Mouse (Mus musculus) layer of hippocampus, adult 9-10 months (tissue): ENCODE data around the gene Epb41l4b.

Source experiments
- DNase-seq: peaks from one replicate; pipeline ENCODE4 v3.0.0; 2022; ENCODE audit warnings: low spot score

The Epb41l4b gene

DNA sequence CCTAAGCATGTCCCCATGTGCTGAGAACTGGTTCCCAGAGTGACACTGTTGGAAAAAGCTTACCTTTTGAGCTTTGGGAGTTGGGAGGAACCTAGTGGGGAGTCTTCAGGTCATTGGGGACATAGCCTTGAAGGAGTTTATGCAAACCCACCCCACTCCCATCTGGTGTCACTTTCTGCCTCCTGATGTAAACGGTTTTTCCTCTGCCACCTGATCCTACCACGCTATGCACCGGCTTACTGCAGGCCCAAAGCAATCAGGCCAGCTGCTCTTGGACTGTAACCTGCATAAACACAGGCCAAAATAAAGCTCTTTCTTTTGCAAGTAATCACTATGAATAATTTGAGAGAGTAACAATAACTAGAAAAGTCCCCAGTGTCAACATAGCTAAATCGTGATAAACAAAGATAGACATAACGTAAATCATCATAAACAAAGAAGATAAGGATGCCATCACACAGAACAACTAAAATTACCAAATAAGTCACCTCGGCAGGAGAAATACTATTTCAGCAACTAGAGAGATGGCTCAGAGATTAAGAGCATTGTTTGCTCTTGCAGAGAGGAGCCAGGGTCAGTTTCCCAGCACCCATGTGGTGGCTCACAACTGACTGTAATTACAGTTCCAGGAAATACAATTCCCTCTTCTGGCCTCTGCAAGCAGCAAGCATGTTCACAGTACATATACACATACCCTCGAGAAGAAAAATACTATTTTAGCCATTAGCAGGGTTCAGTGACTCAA lies 29.6 kb downstream of the Epb41l4b start:
- DNase-seq, result no peak

DNA sequence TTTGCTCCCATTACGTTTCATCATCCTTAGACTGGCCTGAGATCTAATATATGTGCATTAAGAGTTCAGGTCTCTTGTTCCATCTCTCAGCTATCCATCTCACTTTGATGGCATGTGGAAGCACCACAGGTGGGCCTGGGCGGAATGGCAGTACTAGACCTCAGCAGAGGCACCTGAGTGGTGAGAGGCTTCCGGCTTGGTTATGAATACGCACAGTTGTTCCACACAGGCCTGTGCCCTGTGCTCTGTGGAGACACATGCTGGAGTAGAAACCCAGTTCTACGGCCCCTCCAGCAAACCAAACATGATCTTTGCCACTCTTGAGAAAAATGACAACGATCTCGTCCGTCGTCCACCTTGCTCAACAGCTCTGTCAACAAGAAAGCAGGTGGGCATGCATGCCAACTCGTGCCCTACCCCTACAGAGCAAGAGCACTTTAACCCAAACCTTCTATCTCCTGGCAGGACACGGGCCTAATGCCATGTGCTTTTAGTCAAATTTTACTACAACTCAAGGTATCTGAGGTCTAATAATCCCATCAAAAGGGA lies 31.2 kb downstream of the Epb41l4b start:
- DNase-seq, result no peak

DNA sequence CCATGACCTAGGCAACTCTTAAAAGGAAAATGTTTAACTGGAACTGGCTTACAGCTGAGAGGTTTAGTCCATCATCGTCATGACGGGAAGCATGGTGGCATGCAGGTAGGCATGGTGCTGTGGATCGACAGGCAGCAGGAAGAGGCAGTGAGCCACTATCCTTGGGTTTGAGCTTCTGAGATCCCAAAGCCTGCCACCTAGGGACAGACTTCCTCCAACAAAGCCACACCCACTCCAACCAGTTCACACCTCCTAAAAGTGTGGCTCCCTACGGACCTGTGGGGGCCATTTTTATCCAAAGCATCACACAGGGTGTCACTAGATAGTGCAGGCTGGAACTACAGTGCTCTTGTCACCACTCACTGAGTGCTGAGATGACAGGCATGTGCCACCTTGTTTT lies 31.8 kb downstream of the Epb41l4b start:
- DNase-seq, result no peak

DNA sequence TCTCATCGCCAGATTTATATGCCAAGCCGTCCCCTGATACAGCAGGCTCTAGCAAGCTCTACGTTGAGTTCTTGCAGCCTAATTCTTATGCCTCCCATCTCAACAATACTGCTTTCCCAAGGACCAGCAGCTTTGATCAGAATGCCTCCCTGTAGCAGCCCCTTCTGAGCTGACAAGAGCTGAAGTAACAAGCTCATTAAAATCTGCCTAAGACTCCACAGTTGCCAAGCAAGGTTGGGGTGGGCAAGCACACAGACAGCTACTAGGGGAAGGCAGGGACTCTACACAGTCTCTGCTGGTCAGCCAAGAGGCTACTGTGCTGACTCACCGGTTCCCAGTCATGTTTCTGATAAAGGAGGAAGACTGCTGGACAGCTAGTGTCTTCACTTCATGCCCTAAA lies 33.7 kb downstream of the Epb41l4b start:
- no peak for DNase-seq

DNA sequence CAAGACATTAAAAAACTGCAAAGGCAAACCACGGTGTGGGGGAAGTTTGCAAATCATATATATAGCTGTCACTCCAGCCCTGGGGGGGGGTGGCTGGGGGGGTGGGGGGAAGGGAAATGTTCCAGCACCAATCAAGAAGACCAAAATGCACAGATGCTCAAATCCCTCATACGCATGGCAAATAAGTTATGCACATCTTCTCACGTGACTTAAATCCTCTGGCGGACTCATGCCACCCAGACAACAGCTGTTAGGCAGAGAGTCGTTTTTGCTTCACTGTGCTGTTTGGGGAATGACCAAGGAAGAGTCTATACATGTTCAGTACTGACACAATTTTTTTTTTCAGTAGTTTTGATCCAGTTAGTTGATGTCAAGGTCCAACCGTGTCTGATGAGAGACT lies 37.9 kb downstream of the Epb41l4b start:
- no peak for DNase-seq

DNA sequence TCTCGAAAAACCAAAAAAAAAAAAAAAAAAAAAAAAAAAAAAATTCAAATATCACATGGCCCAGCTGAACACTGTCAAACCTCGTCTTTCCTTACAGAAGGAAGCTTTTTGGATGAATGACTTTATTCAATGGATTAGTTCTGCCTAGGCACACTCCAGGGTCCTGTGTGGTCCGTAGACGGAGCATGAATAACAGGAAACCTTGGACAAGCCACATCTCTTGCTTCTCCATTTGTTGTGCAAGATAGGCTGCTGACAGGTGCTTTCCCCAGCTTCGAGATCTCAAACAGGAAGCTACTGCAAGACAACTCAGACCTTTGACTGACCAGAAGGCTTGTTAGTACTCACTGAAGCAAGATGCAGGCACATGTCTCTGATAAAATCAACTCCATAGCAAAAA lies 39.4 kb downstream of the Epb41l4b start:
- DNase-seq, result no peak

DNA sequence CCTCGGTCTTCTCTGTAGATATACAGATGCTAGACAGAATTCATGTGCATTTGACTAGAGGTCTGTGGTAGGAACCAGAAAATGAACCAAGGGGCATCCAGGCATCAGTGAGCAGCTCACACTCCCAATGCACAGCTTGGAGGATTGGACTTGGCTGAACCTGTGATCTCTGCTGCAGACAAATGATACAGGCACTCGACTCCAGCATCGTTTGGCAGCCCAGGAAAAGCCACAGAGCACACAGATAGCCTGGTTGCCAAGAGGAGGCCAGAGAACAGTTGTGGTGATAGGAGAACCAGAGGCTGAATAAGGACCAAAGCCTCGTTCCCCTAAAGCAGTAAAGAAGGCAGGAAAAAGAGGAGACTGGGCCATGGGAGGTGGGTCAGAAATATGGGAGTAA lies 42.1 kb downstream of the Epb41l4b start:
- no peak for DNase-seq

DNA sequence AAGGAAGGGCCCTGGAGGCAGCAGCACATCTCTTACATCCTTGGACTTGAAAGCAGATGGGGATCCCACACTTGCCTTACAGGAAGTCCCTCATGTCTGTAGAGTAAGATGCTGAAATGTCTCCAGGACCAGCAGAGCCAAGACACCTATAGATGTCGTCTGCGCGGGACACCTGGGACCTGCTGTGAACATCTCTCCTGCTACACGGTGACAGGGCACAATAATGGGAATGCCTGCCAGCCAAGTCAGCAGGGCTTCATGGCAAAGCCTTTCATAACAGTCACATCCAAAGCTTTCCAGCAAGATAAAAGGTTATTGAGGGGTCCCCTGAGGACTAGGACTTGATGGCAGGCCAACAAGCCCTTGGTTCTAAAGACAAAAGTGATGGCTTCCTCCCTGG lies 45.8 kb downstream of the Epb41l4b start:
- no peak for DNase-seq

DNA sequence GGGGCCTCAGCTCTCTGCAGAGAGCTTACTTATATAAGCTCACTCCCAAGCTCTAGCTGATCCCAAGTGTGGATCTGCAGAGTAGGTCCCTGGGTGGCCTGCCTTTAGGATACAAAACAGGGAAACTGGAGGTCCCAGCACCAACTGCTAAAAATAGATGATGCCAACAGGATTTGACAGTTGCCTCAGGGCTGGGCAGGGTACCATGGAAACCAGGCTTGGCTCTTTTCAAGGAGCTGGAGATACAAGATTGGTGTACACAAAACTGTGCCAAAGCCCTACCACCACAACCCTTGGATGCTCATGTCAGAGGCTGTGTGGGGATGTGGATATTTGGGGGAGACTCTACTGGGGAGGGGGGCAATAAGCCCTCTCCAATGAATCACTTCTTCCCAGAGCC lies 47.7 kb downstream of the Epb41l4b start:
- no peak for DNase-seq

DNA sequence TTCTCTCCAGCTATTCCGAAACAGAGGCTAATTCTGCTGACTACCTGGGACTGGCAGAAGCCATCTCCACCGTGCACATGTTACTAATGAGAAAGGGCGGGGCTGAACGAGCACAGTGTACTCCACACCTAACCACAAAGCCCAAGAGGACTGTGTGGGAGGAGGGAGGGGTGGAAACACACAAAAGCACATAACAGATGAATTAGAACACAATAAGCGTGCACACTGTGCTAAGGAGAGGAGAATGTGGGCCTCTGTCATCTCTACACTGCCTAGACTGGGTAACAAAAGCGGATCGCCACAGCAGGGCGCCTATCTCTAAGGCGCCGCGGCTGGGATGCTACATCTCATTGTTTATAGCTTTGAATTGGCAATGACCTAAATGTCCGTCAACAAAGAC lies 51.9 kb downstream of the Epb41l4b start:
- no peak for DNase-seq

DNA sequence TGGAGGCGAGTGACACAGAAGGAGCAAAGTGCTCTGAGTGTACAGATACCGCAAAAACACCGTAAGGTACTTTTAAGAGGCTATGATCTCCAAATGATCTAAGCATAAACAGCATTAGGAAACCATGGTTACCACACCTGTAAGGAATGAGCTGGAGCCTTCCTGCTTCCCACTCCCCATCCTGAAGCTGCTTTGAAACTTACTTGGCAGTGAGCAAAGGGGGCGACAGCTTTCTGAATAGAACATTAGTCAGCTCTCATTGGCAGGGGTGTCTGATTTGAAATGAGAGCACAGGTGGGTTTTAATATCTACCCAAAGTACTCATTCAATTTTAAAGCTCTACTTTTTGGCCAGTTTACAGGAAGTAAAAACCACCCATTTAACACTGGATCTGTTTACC lies 54.9 kb downstream of the Epb41l4b start:
- DNase-seq, result no peak

DNA sequence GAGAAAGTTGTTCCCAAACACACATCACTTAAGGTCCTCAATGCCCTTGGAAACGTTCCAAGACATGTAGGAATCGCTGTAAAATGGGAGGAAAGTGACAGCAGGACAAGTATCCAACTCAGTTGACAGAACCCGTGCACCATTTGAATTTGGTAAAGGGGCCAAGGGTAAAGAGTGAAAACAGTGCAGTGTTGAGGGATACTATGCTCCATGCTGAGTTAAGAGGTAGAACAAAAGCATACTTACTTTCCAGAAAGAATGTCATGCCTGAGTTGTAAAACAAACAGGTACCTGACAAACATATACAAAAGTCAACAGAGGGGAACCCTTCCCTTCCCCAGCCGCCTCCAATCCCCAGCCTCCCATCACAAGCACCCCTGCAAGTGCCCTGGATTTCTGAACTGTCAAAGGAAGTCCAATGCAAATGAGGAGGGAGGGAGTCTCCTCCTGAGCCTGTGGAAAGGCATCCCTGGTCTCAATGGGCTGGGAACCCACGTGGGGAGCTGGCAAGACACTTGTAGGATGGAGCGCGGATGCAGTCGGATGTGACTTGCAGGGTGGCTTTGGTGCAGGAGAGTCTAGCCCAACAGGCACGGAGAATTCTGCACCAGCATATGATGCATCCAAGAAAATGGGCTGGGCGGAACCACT lies 57.4 kb downstream of the Epb41l4b start:
- DNase-seq, result no peak

DNA sequence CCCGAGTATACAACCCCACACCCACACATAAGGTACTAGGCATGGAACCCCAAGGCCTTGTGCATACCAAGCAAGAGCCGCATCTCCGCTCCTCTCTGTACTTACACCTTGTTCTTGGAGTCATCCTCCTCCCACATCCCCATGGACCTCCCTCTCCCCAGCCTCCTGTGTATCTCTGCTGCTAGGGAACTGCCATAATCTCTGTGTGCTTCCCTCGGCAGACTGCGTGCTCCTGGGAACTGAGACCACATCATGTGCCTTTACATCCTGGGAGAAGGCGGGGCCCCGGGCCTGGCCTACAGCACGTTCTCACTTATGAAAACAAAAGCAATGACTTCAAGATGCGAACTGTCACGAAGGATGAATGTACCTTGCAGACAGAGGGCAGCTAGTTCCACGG lies 59.6 kb downstream of the Epb41l4b start:
- DNase-seq, result no peak

DNA sequence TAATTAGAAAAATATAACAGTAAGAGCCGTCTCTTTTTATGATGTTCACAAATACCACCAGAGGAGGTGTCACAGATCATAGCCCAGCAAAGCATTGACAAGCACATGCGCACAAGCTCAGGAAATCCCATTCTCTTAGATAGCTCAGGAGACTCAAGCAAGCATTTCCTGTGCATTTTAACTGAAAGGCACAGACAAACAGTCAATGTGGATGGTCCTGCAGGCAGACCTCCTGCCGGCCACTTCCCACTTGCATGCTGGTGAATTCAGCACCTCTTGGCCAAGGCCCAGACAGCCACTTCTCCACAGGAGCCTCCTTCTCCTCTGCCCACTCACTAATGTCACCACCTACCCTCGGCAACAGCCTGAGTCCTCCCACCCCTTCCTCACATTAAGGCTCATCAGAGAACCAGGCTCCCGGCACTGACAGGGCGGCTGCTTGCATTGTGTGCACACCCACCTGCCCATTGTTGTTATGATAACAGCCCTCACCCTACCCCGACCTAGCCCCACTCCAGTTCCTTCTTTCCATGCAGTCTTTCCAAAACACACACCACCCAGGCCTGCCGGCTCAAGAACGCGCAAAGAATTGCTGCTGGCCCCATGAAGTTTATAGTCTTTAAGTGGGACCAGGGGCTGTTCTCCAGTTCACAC lies 60.3 kb downstream of the Epb41l4b start:
- DNase-seq, result no peak

DNA sequence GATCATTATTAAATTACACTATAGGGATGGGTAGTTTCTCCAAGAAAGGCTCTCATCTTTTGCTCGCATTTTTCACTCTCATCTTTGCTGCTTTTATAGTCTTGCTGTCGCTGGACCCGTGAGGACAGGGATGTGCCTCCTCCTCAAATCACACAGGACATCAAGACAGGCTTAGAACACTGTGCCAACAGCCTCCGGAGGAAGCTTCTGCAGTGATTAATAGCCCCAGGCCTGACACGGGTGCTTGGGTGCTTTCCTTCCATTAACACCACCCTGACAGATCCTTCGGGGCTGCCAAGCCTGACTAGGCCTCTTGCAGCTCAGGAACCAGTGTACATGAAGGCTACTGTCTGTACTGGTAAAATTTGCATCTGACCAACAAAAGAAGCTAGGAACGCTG lies 61.8 kb downstream of the Epb41l4b start:
- no peak for DNase-seq

DNA sequence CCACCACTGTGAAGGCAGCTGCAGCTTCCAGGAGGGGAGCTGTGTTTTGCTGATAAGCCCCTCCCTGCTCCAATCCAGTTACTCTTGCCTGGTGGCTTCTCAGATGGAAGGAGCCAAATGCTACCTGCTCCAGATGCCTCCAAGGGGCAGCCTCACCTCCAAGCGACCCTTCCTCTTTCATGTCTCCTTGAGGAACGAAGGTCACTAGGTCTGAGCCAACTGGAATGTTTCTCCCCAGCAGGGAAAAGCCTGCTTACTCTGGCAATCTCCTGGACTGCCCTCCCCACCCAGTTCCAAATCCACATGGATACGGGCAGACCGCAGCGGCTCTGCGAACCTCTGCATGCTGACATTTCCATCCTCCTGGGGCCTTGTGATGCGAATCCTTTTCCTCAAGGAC lies 69.4 kb downstream of the Epb41l4b start:
- DNase-seq, result no peak

DNA sequence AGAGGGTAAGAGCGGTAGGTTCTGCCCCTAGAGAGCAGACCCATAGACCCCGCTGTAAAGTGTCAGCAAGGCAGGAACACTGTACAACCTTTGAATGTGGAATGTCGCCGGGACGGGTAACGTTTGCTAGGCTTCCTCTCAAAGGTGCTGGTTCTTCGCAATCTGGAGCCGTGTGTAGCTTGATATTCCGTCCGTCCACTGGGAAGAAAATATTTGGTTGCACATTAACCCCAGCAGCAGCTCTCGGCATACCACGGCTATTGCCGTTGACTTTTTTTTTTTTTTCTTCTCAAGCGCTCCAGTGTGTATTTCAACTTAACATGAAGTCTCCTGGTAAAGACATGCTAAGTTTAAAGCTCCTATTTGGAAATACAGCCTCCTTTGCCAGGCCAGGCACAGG lies 70.1 kb downstream of the Epb41l4b start:
- DNase-seq, result no peak

DNA sequence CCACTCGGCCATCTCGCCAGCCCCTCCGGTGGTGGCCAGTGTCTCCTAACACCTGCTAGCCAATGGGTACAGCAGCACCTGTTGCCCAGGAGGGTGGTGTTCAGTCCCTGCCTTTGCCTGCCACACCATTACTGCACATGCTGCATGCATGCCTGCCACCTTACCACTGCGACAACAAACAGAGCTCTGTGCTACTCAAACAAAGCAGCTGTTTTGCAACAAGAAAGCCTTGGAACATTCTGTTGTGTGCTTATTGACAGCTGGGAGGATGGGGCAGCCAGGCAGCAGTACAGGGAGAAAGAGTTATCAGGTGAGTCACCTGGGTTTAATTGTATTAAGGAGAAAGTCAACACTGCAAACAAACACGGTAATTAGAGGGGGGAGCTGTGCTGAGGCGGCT lies 72.6 kb downstream of the Epb41l4b start:
- DNase-seq, result no peak

DNA sequence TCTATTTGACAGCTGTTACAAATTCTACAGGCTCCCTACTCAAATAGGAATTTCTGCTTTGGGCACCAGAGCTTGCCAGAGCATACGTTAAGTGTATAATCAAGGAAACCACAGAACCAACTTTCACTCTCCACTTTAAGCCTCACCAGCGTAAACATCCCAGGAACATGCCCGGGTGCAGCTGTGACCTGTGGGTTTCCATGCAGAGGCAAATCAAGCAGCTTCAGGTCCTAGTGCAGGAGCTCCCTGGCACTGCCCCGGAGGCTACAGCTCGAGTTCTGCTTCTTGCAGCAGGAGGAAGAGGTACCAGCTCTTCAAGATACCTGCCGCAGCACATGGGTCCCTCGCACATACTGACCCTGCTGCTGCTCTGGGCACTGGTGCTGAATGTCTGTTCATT lies 74.8 kb downstream of the Epb41l4b start:
- no peak for DNase-seq

DNA sequence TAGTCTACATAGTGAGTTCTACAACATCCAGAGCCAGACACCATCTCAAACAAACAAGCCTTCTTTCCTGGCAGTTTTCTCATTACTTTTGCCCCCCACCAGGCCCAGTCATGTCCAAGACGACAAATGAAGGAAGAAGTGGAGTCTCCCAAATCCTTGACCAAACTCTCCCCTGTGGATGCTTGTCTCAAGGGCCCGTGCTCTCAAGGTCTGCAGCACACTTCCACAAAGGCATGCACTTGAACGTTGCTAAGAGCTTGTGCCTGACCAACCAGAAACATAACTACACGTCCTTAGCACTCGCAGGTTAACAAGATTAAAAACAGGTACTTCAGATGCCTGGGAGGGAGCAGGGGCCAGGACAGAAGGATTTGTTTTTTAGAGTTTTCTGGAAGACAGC lies 75.4 kb downstream of the Epb41l4b start:
- no peak for DNase-seq

DNA sequence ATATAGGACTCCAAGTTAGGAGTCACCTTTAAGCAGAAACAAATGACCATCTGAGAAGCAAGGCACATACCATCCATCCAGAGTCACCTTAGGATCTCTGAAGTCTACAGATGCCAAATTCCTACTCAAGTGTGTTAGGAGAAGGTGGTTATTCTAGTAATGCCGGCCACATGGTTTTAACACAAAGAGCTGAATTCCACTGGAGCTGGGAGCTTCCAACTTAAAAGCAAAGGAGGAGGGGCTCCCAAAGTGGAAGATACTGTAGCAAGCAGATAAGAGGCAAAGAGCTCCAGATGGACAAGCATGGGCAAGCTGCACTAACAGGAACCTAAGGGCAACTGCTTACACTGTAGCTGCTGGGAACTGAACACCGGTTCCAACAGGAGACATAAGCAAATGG lies 76.3 kb downstream of the Epb41l4b start:
- no peak for DNase-seq

DNA sequence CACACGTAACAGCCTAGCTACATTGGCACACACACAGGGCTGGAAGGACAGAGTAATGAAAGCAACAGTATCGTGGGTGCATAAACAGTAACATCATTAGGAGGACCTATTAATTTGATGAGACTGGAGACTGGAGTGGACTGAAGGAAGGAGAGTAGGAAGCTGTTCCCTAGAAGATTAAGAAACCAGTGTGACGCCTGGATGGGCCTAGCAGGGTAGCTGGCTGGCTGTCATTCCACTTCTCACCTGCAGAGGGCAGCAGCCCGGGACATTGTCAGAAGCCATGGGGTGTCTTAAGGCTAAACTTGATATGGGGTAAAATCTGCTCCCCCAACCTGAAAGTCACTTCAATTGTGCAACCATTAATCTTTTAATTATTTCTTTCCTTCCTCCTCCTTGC lies 78.0 kb downstream of the Epb41l4b start:
- peak; percentile 80 for DNase-seq

DNA sequence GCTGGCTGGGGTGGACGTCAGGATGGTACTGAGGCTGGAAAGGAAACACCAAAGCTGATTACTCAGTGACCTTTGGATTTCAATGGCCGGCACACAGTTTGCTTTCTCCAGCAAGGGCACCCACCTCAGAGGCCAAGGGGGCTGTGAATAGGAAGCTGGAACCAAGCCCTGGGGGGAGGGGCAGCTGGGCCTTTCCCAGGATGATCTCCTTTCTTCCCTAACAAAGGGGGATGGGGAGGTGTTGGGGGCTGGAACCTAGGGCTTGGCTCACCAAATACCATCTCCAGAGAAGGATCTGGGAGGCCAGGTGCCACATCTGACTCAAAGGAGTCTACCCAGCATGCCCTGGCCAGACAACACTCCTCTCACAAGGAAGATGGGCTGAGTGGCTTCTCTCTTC lies 78.4 kb downstream of the Epb41l4b start:
- DNase-seq, result no peak
